Mouse (Mus musculus): ENCODE data around the gene Nptx2. TPM values are rescaled to one million over a fixed set of nuclear protein-coding genes. Genes with fewer than 3 reads are reported as not detected.
A peak's percentile ranks its signal among the peaks of the same experiment; 100 is the strongest.

The Nptx2 gene
- total RNA-seq, 2 experiments from 2014 or later, result 11.8 to 15.9 TPM

DNA sequence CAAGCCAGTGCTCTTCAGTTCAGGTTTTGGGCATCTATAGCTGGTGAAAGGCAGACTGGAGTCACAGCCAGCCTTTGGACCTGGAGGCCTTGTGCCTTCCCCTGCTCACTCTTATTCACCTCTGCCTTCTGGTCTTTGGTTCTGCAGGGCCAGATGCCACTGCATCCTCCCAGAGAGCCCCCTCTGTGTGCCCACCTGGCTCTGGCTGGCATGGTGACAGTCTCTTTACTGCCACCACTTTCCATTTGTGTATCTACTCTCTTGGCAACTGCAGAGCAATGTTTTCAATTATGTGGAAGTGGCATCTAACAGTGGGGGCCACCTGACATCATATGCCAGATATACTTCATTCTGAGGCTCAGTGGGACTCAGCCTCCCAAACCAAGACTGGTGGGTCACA lies 12.8 kb downstream of the Nptx2 start:
- intact Hi-C loops (cut with DNase I), result no loop called here
- peak; percentile 69 for DNase-seq

GRCm38 (mm10) chr5:144565739-144566138 lies 20.0 kb downstream of the Nptx2 start:
- intact Hi-C loops (cut with DNase I), result no loop called here

GRCm38 (mm10) chr5:144585100-144585499 lies 39.4 kb downstream of the Nptx2 start:
- intact Hi-C loops (cut with DNase I), result no loop called here
- no peak for DNase-seq

More at GRCm38 (mm10) chr5:144565739-144566138, 20.0 kb downstream of the Nptx2 start:
- DNase-seq, result no peak

- intact Hi-C loops (cut with DNase I), result no loop called here
- DNase-seq, result no peak
Observed at GRCm38 (mm10) chr5:144591248-144591880, 45.7 kb downstream of the Nptx2 start.

DNA sequence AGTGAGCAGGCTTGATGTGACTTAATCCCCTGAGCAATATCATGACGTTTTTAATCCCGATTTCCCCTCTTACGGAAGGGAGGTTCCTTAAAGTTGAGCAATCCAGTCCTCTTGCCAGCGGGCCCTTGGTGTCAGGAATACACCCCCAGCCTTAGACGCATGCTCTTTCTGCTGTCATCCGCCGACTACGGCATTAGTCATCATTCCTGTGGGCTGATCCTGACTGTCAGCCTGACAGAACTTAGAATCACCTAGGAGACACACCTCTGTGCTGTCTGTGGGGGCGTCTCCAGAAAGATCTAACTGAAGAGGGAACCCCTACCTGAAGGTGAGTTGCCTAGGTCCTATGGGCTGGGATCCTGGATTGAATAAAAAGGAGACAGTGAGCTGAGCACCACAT lies 49.1 kb downstream of the Nptx2 start:
- no peak for DNase-seq
- intact Hi-C loops (cut with DNase I), result no loop called here

Other genes starting within 250 kb of the Nptx2 start
- gene Baiap2l1, start 187.8 kb upstream of the Nptx2 start, total RNA-seq (2021), result under 1 TPM; 0.24 to 0.36 TPM
- gene Tmem130, start 215.9 kb downstream of the Nptx2 start, total RNA-seq (2021), result 100 to 1,000 TPM; 183 to 239 TPM
- gene Trrap, start 221.8 kb downstream of the Nptx2 start, total RNA-seq (2021), result 100 to 1,000 TPM; 149 to 162 TPM

Measured in left cerebral cortex, postnatal 4 days (tissue).